Mouse (Mus musculus) midbrain, postnatal 0 days (tissue): ENCODE measurements around the gene Rora. TPM values are rescaled to one million over a fixed set of nuclear protein-coding genes. Genes with fewer than 3 reads are reported as not detected.

Experiments used
- ATAC-seq: fragments of 200-750 bp; cut with Nextera tagmentation; 2 replicates; pipeline ENCODE4 v1.8.0; 2017; ENCODE audit warnings: moderate number of reproducible peaks, mild to moderate bottlenecking, moderate TSS enrichment, moderate library complexity; ENCODE audit not compliant: low FRiP score
- DNase-seq: peaks from one replicate; pipeline ENCODE4 v3.0.0-alpha.2; 2015; ENCODE audit warnings: low spot score
- H3K27ac ChIP-seq: fragments of 300-500 bp; sonication (generic); 2 replicates; pipeline ENCODE4 v1.5.1; 2014; ENCODE audit warnings: low read depth, mild to moderate bottlenecking, low read length, mixed read lengths
- H3K27me3 ChIP-seq: fragments of 300-500 bp; sonication (generic); 2 replicates; pipeline ENCODE4 v1.6.1; 2014; ENCODE audit warnings: low read length, control low read depth, mixed read lengths; ENCODE audit not compliant: insufficient read depth
- H3K36me3 ChIP-seq: fragments of 300-500 bp; sonication (generic); 2 replicates; pipeline ENCODE4 v1.6.1; 2014; ENCODE audit warnings: low read length, control low read depth, mixed read lengths; ENCODE audit not compliant: insufficient read depth
- H3K4me1 ChIP-seq: fragments of 300-500 bp; sonication (generic); 2 replicates; pipeline ENCODE4 v1.6.1; 2014; ENCODE audit warnings: mild to moderate bottlenecking, control low read depth, antibody characterized with exemption, low read length, mixed read lengths; ENCODE audit not compliant: insufficient read depth
- H3K4me2 ChIP-seq: fragments of 300-500 bp; sonication (generic); 2 replicates; pipeline ENCODE4 v1.6.1; 2014; ENCODE audit warnings: low read depth, mild to moderate bottlenecking, low read length, mixed read lengths; ENCODE audit not compliant: poor library complexity, severe bottlenecking
- H3K4me3 ChIP-seq: fragments of 300-500 bp; sonication (generic); 2 replicates; pipeline ENCODE4 v1.5.1; 2014; ENCODE audit warnings: low read depth, mild to moderate bottlenecking, low read length, moderate library complexity
- H3K9ac ChIP-seq: fragments of 300-500 bp; sonication (generic); replicated peaks from 2 replicates; pipeline ENCODE4 v1.6.1; 2014; ENCODE audit warnings: mild to moderate bottlenecking, low read length, moderate library complexity, mixed read lengths; ENCODE audit not compliant: poor library complexity, severe bottlenecking
- H3K9me3 ChIP-seq: fragments of 300-500 bp; sonication (generic); 2 replicates; pipeline ENCODE4 v1.6.1; 2016; ENCODE audit warnings: low read length, control low read depth
- CTCF ChIP-seq: IDR thresholded peaks from 2 replicates; pipeline ENCODE4 v1.5.1; 2016; ENCODE audit warnings: antibody characterized with exemption, mild to moderate bottlenecking
- WGBS: fragments of 180-500 bp; shearing (Covaris S2); extraction: QIAGEN DNeasy Blood & Tissue Kit; methylation state at CpG from one replicate; pipeline ENCODE4 v1.1.7; 2014; 5-methylcytosine and 5-hydroxymethylcytosine counted together
- polyA plus RNA-seq: library from polyadenylated mRNA; unstranded; fragments of >200 nt; fragmentation: Nextera tagmentation; extraction: Ambion mirVana; gene quantifications from 2 replicates; pipeline ENCODE4 v1.2.1, GENCODE M21; 2015
- total RNA-seq: library from RNA; depleted of rRNA; stranded (reverse); fragments of >200 nt; gene quantifications from 2 replicates; pipeline ENCODE4 v1.2.3, GENCODE M21; 2014

Rora gene
- total and polyA plus RNA-seq, 2 experiments from 2014 or later = 28.2 to 49.6 TPM

DNA sequence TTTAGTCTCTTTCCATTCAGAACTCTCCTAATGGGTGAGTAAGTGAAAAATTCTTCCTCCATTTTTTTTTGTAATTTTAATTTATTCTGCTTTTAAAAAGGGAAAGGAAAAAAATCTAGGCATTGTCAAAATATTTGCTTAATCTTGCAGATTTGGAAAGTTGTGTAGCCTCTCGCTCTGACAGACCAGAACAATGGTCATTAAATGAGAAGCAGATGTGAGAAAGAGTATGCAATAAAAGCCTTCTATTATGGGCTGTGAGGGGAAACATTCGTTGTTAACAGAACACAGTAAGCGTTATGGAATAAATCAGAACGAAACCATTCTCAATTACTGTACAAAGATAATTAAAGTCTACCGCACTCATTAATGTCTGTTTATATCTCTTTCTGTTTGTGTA, 196.7 kb downstream of the Rora start:
- no peak for TF ChIP-seq CTCF
- Histone ChIP-seq H3K27ac (no peak overlapping the region), H3K4me2 (no peak overlapping the region), H3K4me1 (no peaks in the 10 kb centered on the region; the same call in 1 of the 2 replicates), H3K9ac (no peak overlapping the region), H3K27me3 (no peaks in the 10 kb centered on the region), H3K4me3 (no peak overlapping the region), H3K9me3 (no peaks in the 10 kb centered on the region), H3K36me3 (no peaks in the 10 kb centered on the region)
- WGBS = 73% methylated on average over 5 of the region's 5 CpGs
- ATAC-seq (no peak), DNase-seq (no peak)

DNA sequence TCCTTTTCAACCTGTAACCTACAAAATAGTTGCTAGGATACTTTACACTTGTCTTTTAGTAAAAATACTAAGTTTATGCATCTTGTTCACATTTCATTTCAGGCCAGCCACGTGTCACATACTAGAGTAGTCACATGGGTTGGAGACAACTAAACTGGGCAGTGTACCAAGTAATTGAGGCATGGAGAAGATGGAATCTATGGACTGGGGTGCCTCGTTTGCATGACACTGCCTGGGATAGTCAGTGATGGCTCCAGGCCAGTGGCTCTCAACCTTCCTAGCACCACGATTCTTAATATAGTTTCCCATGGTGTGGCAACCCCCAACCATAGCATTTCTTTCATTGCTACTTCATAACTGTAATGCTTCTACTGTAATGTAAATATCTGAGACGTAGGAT, 198.6 kb downstream of the Rora start:
- Histone ChIP-seq H3K4me2 (no peak overlapping the region), H3K27me3 (no peaks in the 10 kb centered on the region), H3K27ac (no peak overlapping the region), H3K36me3 (no peaks in the 10 kb centered on the region), H3K9ac (no peak overlapping the region), H3K4me3 (no peak overlapping the region), H3K9me3 (no peaks in the 10 kb centered on the region), H3K4me1 (no peaks in the 10 kb centered on the region)
- ATAC-seq (no peak), DNase-seq (peak; percentile 25)
- 54% methylated on average over 4 of the region's 4 CpGs for WGBS
- TF ChIP-seq CTCF = no peak

GRCm38 (mm10) chr9:68852934-68853333, 199.3 kb downstream of the Rora start:
- H3K9me3 ChIP-seq = no peaks in the 10 kb centered on the region
- H3K4me3 ChIP-seq = no peak overlapping the region
- no peaks in the 10 kb centered on the region for H3K36me3 ChIP-seq
- no peak overlapping the region for H3K9ac ChIP-seq
- no peaks in the 10 kb centered on the region for H3K27me3 ChIP-seq
- no peak for TF ChIP-seq CTCF
- no peak overlapping the region for H3K4me2 ChIP-seq
- no peaks in the 10 kb centered on the region for H3K4me1 ChIP-seq
- ATAC-seq = no peak
- 89% methylated on average over 2 of the region's 2 CpGs for WGBS
- DNase-seq = no peak
- H3K27ac ChIP-seq = no peak overlapping the region

GRCm38 (mm10) chr9:68859500-68859899, 205.9 kb downstream of the Rora start:
- ATAC-seq (no peak), DNase-seq (no peak)
- Histone ChIP-seq H3K9ac (no peak overlapping the region), H3K36me3 (no peaks in the 10 kb centered on the region), H3K4me3 (no peak overlapping the region), H3K9me3 (no peaks in the 10 kb centered on the region; the same call in 1 of the 2 replicates), H3K4me2 (no peak overlapping the region), H3K27me3 (no peaks in the 10 kb centered on the region), H3K27ac (no peak overlapping the region), H3K4me1 (no peaks in the 10 kb centered on the region)
- 89% methylated on average over 2 of the region's 2 CpGs for WGBS
- no peak for TF ChIP-seq CTCF

DNA sequence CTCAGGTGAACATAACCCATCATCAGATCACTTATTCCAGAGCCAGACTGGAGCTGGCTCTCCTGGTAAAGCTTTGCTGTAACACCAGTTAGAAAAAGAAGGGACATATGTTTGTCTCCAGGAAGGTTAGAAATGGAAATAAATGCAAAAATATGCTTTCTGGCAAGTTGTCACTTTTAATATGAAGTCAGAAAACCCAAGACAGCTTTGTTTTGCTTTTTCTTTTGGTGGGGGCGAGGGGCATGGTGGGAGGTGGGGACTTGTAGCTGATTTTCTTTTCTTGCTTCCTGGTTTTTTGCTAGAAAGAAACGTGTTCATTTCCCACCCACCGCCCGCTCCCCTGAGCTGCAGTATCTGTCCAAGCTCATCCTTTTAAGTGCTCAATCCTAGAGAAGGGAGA, 212.7 kb downstream of the Rora start:
- no peak for TF ChIP-seq CTCF
- Histone ChIP-seq H3K4me1 (no peaks in the 10 kb centered on the region), H3K9ac (no peak overlapping the region), H3K4me3 (no peak overlapping the region), H3K27me3 (no peaks in the 10 kb centered on the region), H3K4me2 (no peak overlapping the region), H3K36me3 (no peaks in the 10 kb centered on the region), H3K9me3 (no peaks in the 10 kb centered on the region; the same call in 1 of the 2 replicates), H3K27ac (no peak overlapping the region)
- no peak for ATAC-seq
- DNase-seq = no peak
- 38% methylated on average over 4 of the region's 4 CpGs for WGBS

- H3K36me3 ChIP-seq = no peaks in the 10 kb centered on the region
- H3K4me2 ChIP-seq = no peak overlapping the region
- DNase-seq (no peak), ATAC-seq (no peak)
- no peaks in the 10 kb centered on the region for H3K9me3 ChIP-seq
- no peak for TF ChIP-seq CTCF
- H3K27ac ChIP-seq = no peak overlapping the region
- no peaks in the 10 kb centered on the region for H3K27me3 ChIP-seq
- 92% methylated on average over 4 of the region's 4 CpGs for WGBS
- no peaks in the 10 kb centered on the region for H3K4me1 ChIP-seq
- H3K4me3 ChIP-seq = no peak overlapping the region
- H3K9ac ChIP-seq = no peak overlapping the region
These were observed 220.3 kb downstream of the Rora start for GRCm38 (mm10) chr9:68873838-68874237.
